Mouse (Mus musculus) lung, postnatal 10 days (tissue): Measurements from ENCODE around the gene Adamts4.

Experiments used
- DNase-seq: peaks from one replicate; pipeline ENCODE4 v3.0.0; 2021

The Adamts4 gene

DNA sequence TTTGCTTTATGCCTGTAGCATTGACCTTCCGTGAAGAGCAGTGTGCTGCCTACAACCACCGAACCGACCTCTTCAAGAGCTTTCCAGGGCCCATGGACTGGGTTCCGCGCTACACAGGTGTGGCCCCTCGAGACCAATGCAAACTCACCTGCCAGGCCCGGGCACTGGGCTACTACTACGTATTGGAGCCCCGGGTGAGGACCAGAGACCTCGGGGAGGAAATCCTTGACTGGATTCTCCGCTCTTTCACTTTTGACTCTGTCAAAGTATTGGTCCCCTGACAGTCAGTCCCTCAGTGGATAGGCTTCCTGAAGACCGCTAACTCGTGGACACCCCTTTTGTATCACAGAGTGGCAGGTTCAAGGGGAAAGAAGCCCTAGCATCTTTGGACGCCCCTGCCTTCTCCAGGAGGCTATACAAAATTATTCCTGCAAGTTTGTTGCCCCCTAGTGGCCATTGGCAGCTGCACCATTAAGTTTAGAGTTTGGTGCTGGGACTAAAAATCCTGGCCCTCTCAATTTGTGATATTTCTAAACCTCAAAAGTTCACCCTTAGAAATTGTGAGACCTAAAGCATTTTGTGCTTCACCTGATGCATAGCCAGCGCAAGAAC lies 6.8 kb downstream of the Adamts4 start:
- DNase-seq = peak; percentile 84

- no peak for DNase-seq
Measured at GRCm38 (mm10) chr1:171257781-171258180, 7.6 kb downstream of the Adamts4 start.

- DNase-seq = no peak
Measured at GRCm38 (mm10) chr1:171258921-171259320, 8.7 kb downstream of the Adamts4 start.

DNA sequence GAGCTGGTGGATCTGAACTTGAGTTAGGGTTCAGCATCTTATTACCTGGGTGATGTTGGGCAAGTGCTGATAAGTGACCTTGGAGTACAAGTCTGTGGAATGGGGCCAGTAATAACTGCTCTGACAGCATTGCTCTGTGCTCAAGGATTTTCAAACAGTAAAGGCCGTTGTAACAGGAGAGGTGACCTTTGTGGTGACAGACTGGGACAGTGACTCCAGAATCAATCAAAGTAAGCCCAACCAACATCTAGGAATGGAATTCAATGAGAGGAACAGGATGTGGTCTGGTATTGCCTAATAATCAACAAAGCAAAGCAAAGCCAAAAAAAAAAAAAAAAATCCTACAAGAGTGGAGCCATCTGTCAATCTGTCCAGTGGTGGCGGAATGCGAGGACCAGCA lies 10.1 kb downstream of the Adamts4 start:
- peak; percentile 46 for DNase-seq

DNA sequence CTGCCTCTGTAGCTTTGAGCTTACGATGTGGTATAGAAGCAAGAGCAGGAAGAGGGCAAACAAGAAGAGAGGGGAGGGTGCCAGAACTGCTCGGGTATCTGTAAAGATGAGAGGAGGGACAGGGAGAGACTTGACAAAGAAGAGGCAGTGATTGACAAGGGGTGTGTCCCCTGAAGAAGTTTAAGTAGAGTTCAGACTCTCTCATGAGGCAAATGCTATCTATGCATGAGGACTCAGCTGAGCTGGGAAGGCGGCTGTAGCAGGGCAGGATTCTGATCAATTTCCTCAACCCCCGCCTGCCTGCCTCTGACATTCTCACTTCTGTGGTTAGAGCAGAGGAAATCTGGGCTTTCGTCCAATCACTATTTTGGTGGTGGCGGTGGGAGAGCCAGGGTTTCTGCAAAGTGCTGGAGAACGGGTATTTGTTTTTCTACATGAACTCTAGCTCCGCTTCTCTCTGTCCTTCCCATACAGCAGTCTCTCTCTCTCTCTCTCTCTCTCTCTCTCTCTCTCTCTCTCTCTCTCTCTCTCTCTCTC lies 12.4 kb downstream of the Adamts4 start:
- DNase-seq = peak; percentile 93

GRCm38 (mm10) chr1:171263185-171263611 lies 13.0 kb downstream of the Adamts4 start:
- peak; percentile 91 for DNase-seq

DNA sequence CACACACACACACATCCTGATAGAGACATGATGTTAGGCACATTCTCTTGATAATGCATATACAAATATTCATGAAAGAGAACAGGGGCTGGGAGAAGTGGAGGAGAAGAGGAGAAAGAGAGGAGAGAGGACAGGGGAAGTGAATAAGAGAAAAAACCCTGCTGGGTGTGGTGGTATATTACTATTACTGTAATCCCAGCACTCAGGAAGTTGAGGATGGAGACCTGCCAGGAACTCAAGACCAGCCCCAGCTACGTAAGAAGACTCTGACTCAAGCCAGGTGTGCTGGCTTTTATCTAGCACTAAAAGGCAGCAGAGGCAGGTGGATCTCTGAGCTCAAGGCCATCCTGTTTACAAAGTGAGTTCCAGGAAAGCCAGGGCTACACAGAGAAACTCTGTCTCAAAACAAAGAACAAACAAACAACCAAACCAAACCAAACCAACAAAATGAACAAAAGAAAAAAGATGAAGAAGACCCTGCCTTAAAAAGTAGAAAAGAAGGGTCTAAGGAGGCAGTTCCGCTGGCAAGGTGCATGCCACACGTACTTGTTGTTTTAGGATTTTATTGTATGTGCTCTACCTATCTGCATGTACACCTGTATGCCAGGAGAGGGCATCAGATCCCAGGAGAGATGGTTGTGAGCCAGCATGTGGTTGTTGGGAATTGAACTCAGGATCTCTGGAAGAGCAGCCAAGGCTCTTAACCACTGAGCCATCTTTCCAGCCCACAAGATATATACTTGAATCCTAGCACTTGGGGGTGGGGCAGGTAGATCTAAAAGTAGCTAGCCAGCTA lies 13.6 kb downstream of the Adamts4 start:
- peak; percentile 51 for DNase-seq

DNA sequence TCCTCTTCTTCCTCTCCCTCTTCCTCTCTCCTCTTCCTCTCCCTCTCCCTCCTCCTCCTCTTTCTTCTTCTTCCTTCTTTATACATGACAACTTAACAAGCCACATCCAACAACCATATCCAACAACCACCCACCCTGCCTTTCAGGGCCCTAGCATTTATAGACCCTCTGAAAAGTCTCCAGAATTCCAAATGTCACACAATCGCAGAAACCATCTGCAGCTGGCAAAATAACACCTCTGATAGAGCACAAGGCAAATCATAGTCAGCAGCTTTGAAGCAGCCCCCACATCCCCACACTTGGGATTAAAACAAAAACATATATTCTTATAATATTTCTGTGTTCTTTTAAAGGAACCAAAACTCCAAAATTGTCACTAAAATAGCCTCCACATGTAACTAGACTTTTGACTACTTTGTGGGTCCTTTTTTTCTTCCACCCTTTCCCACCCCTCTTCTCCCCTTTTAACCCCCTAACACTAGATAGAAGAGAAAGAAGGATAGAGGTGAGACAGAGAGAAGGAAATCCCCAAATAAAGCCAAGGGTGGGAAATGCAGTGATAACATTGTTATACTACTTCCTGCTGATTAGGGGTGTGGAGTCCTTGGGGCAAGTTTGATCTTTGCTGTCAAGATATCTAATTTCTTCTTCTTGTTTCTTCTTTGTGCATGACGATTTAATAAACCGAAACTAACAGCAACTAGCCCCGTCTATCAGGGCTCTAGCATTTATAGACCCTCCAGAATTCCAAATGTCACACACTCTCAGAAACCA lies 15.9 kb downstream of the Adamts4 start:
- DNase-seq = no peak

DNA sequence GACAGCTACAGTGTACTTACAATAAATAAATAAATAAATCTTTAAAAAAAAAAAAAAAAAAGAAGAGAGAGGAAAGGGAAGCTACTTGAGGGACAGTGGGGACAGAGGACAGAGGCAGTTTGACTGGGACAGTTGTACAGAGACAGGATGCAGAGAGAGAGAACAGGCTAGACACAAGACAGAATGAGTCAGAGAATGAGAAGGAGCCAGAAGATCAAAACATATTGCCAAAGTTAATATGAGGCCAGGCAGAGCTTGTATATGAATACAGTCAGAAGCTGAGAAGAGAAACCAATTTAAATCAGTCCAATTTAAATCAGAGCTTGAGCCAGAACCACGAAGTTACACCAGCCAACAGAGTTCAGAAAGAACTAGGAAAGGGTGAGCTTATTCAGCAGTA lies 18.1 kb downstream of the Adamts4 start:
- DNase-seq = no peak

- peak; percentile 97 for DNase-seq
Measured at GRCm38 (mm10) chr1:171269848-171270572, 19.8 kb downstream of the Adamts4 start, which contains the start of gene B4galt3. Gene B4galt3, plus strand, starts transcription at chr1:171270328.

DNA sequence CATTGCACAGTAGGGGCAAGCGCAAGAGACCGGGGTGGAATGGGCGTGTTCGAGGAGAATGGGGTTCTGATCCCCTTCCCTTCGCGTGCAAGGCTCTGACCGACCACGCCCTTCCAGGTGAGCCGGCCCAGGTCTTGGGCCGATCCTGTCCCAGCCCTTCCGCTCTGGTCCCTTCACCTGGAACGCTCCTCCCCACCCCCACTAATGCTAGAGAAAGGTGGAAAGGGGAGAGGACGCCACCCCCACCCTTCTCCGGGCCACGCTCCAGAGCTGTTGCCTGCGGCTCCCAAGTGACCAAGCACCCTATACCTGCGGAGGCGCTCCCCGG lies 20.3 kb downstream of the Adamts4 start:
- peak; percentile 76 for DNase-seq

- no peak for DNase-seq
Measured at GRCm38 (mm10) chr1:171271196-171271595, 21.0 kb downstream of the Adamts4 start.

GRCm38 (mm10) chr1:171271622-171272021 lies 21.4 kb downstream of the Adamts4 start:
- no peak for DNase-seq

GRCm38 (mm10) chr1:171272086-171272485 lies 21.9 kb downstream of the Adamts4 start:
- no peak for DNase-seq

DNA sequence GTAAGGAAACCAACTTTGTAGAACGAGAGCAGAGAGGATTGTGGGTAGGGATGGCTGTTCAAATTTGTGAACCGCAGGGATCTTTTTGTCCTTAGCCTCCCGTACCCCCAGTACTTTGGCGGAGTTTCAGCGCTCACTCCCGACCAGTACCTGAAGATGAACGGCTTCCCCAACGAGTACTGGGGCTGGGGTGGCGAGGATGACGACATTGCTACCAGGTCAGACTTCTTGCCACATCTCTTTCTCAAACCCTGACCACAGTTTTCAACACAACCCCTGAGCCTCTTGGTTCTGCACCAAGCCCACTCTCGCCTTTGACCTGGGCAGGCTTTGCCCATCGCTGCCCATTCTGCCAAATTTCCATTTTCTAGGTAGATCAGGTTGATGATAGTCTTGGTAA lies 23.9 kb downstream of the Adamts4 start:
- DNase-seq = no peak

GRCm38 (mm10) chr1:171275144-171275734 lies 25.0 kb downstream of the Adamts4 start:
- DNase-seq = no peak

GRCm38 (mm10) chr1:171276110-171276748 lies 26.0 kb downstream of the Adamts4 start:
- no peak for DNase-seq

GRCm38 (mm10) chr1:171277736-171278135 lies 27.5 kb downstream of the Adamts4 start:
- no peak for DNase-seq

- no peak for DNase-seq
Measured at GRCm38 (mm10) chr1:171278436-171278835, 28.2 kb downstream of the Adamts4 start.

DNA sequence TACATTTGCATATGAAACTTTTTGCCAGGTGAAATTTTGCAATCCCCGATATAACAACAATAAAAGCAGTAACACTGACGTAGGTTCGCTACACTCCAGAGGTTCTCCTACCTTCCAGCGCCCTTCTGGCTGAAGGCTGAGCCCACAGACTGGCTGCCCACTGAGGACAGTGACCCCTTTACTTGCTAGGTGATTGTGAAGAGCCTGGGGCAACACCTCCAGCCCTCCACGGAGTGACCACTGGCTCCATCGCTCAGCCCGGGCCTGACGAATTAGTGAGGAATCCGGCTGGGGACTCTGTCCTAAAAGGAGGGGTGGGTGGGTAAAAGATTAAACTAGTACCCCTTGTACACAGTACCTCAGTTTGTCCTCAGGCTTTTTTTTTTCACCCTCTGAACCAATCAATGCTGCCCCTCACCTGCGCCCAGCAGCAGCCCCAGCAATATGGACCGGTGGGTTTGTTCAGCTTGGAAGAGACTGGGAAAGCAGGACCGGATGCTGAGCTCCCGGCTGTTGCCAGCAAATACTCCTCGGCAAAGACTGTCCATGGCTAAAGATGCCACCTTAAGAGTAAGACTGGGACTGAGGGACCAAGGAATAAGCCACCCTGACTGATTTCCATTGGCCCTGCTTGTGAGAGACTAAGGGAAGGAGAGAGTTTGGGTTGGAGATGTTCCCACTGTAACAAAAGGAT lies 28.9 kb downstream of the Adamts4 start:
- DNase-seq = no peak

DNA sequence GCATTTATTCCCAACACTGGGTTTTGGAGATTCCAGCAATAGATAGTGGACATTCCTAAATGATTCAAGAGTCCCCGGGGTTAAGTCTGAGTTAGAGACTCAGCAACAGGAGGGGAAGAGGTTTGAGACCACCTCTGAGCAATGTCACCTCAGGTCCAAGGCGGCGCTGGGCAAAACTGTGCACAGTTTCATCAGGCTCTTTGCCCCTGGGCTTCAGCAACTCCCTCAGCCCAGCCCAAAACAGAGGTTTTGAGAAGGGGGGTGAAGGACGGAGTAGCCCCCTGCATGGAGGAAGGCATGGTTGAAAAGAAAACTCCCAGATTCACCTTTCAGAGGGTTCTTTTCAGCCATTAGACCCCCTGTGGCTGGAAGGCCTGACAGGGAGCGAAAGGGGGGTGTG lies 29.5 kb downstream of the Adamts4 start:
- no peak for DNase-seq
